Mouse (Mus musculus) lung, postnatal 4 days (tissue): ENCODE results near the gene Gpd1l.
"Not testable (repeated sequence)": the region's sequence is repeated elsewhere in the genome, so short reads cannot be mapped to it uniquely, and the experiment has no call there.

ENCODE experiments used
- DNase-seq, 2 experiments: peaks; one replicate each; pipeline ENCODE4 v3.0.0; 2021

Gpd1l gene

GRCm38 (mm10) chr9:114933723-114934171, at the start of gene Gpd1l:
TSS of gene Gpd1l (minus strand) at chr9:114933987.
- peak; percentile 98 for DNase-seq

- no peak for DNase-seq
These were observed 49.0 kb upstream of the Gpd1l start, which contains the start of gene Rps27rt for GRCm38 (mm10) chr9:114982689-114983360. TSS of gene Rps27rt (minus strand) at chr9:114982739.

GRCm38 (mm10) chr9:114979969-114980368, 46.2 kb upstream of the Gpd1l start:
- DNase-seq, result peak in 1 of 2 experiments; percentile 7

DNA sequence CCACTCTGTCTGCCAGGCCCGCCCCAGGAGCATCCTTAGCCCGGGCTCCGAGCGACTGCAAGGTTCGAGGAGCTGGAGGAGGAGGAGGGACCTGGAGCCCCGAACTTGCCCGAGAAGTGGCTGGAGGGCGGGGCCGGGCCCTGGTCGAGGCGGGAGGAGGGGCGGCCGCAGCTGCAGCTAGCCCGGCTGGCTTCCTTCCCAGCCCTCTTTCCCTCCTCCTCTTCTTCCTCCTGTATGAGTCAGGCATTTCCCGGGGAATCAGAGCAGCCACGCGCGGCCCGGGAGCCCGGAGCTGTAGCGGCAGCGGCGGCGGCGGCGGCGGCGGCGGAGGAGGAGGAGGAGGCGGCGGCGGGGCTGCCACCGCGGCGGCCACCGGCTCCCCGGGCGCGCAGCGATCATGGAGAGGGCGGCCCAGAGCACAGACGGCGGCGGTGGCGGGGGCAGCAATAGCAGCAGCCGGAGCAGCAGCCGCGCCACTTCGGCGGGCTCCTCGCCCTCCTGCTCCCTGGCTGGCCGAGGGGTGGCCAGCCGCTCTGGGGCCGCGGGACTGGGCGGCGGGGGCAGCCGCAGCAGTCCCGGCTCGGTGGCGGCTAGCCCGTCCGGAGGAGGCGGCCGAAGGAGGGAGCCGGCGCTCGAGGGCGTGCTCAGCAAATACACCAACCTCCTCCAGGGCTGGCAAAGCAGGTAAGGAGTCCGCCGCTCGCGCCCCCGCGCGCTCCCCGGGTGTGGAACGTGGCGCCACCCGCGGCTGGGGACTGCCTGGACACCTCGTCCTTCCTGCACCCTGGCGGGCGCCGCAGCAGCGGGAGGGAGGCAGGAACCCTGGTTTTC, 44.7 kb upstream of the Gpd1l start, which contains the start of gene Osbpl10:
Gene Osbpl10 (plus strand): TSS at position 289 of the 831 bp plus-strand sequence.
- peak; percentile 87 to 92 for DNase-seq

- no peak for DNase-seq
These were observed 43.9 kb upstream of the Gpd1l start for GRCm38 (mm10) chr9:114977461-114978280.

GRCm38 (mm10) chr9:114966286-114966685, 32.5 kb upstream of the Gpd1l start:
- not testable (repeated sequence) for DNase-seq

- no peak for DNase-seq
These were observed 30.3 kb upstream of the Gpd1l start for GRCm38 (mm10) chr9:114964093-114964492.

GRCm38 (mm10) chr9:114960844-114961243, 27.1 kb upstream of the Gpd1l start:
- no peak for DNase-seq

DNA sequence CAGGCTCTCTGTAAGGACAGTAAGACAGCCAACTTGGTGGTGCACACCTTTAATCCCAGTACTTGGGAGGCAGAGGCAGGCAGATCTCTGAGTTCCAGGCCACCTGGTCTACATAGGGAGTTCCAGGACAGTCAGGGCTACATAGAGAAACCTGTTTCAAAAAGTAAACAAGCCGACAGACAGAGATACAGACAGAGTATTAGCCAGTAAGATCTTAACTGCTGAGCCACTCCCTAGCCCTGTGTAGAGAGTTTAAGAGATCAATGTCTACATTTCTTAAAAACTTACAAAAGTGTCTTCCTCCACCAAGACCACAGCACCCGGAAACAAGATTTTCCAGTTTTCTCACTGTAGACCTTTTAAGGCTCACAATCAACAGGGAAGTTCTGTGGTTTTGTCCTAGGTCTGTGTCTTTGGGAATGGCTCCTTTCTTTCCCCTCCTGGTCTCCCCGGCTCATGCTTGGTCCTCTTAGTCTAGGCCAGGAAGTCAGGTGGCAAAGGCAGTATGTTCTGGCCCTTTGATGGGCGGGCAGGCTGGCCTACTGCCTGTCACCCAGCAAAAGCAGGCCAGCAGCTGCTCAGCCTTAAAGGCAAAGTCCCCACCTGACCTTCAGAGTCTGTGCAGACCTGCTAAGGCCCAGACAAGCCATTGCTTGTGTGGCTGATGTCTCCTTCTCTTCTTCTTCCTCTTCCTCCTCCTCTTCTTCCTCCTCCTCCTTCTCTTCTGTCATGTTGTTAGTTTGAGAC, 26.4 kb upstream of the Gpd1l start:
- DNase-seq, result no peak

DNA sequence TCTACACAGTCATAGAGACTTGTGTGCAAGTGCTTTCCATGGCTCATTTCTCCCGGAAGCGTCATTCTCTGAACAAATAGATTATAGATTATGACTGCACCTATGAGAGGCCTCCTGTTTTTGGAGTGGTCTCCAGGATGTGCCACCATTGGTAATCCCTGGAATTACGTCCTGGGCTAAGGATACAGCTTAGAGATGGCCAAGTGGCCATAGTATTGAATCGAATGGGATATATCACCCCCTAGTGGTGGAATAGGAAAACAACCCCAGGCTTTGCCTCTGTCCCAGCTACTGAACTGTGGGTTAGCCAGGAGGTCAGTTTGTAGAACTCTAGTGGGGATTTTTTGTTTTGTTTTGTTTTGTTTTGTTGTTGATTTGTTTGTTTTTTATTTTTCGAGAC, 23.2 kb upstream of the Gpd1l start:
- peak in 1 of 2 experiments; percentile 39 for DNase-seq

GRCm38 (mm10) chr9:114955340-114955739, 21.6 kb upstream of the Gpd1l start:
- DNase-seq, result no peak

DNA sequence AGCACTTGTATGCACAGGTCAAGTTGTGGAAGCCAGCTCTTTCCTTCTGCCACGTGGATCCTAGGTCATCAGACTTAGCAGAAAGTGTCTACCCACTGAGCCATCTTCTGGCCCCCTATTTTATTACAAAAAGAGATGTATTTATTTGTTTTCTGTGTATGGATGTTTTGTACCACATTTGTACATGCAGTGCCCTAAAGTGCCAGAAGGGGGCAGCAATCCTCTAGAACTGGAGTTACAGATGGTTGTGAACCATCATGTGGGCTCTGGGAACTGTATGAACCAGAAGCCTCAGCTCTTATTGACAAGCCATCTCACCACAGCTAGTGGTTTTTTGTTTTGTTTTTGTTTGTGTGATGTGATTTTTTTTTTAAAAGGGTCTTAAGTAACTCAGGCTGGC, 19.1 kb upstream of the Gpd1l start:
- DNase-seq, result no peak

GRCm38 (mm10) chr9:114948395-114948794, 14.6 kb upstream of the Gpd1l start:
- DNase-seq, result no peak

- DNase-seq, result no peak
These were observed 11.8 kb upstream of the Gpd1l start for GRCm38 (mm10) chr9:114945576-114945975.

DNA sequence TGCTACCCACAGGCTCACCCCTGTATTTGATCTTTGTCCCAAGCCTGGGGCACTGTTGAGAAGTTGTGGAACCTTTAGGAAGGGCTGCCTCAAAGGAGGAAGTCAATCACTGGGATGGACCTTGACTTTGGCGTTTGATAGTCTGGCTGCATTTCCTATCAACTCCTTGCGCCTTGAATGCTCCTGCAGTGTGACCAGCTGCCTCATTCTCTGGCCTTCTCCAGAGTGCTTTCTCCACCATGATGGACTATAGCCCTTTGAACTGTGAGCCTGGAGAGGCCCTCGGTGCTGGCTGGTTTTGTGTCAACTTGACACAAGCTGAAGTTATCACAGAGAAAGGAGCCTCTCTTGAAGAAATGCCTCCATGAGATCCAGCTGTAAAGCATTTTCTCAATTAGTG, 10.9 kb upstream of the Gpd1l start:
- DNase-seq, result no peak

- no peak for DNase-seq
These were observed 2.9 kb upstream of the Gpd1l start for GRCm38 (mm10) chr9:114936687-114937086.

- no peak for DNase-seq
These were observed 1.5 kb upstream of the Gpd1l start for GRCm38 (mm10) chr9:114935321-114935720.

GRCm38 (mm10) chr9:114934231-114934630, 444 bp upstream of the Gpd1l start:
- no peak for DNase-seq

DNA sequence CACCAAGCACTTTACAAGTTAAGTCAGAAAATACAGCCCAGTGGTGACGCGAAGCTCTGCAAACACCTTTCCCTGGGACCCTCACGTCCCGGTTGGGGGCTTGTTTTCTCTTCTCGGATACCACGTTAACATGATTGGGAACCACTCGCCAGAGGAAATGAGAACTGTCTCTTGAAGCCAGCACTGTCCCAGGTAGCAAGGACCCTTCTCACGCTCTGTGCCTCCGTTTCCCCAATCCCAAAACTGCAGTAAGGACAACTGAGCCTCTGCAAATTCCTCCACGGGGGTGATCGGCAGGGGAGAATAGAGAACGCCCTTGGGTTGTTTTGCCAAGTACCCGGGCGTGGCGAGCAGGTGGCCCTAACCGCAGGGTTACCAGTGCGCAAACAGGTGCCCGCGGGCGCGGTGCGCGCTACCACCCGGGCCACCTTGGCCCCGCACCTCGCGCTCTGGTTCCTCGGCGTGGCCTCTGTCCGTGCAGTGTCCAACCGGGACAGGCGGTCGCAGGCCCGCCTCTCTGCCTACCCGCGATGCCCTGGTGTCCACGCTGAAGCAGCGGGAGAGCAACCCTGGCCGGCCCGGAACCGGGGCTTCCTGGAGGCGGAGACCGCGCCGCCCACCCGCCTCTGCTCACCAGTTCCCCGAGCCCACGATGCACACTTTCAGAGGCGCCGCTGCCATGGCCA, 607 bp downstream of the Gpd1l start:
- no peak for DNase-seq

DNA sequence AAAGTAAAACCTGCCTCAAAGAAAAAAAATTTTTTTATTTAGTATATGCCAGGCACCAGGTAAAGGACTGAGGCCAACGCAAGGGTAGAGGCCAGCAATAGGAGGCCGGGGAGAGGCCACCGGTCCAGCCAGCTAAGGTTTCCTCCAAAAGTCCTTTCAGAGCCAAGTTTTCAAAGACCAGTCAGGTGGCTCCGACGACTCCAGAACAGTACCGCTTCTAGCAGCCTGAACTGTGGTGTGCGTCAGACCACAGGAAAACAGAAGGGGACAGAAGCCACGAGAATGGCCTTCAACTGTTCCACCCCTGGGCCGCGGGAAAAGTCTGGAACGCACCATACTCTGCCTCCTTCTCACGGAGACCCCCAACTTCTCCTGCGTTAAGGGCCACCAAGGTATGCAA, 1.2 kb downstream of the Gpd1l start:
- no peak for DNase-seq

GRCm38 (mm10) chr9:114930464-114931090, 3.2 kb downstream of the Gpd1l start:
- peak; percentile 61 to 82 for DNase-seq
